Mouse (Mus musculus): ENCODE results near the gene Birc2. TPM values are rescaled to one million over a fixed set of nuclear protein-coding genes. Genes with fewer than 3 reads are reported as not detected.

Birc2 gene
- polyA plus RNA-seq, 1 experiment from 2014 or later: 42.8 TPM

GRCm38 (mm10) chr9:7797542-7797941 is 39.3 kb downstream of the Birc2 start:
- Histone ChIP-seq H3K4me2 (ENCODE audit: low read depth, severe bottlenecking) (no peak overlapping the region), H3K9ac (ENCODE audit: low read length) (no peak overlapping the region), H3K27ac (replicated peaks; ENCODE audit: low read depth, low read length) (no peak overlapping the region), H3K27me3 (ENCODE audit: control insufficient read depth, insufficient read depth, low read length) (no peaks in the 10 kb centered on the region), H3K36me3 (ENCODE audit: control insufficient read depth, insufficient read depth, low read length) (no peaks in the 10 kb centered on the region), H3K4me3 (ENCODE audit: low read depth, low read length) (no peak overlapping the region), H3K4me1 (ENCODE audit: control insufficient read depth, insufficient read depth, low read length) (no peaks in the 10 kb centered on the region), H3K9me3 (ENCODE audit: control insufficient read depth, low read length) (no peaks in the 10 kb centered on the region)
- no peak for ATAC-seq (ENCODE audit: insufficient number of reproducible peaks, low FRiP score, low TSS enrichment, low read depth)
- 91% methylated on average over 2 of the region's 2 CpGs for WGBS
- DNase-seq (ENCODE audit: low spot score): no peak

- 87% methylated on average over 6 of the region's 6 CpGs for WGBS
- ATAC-seq (ENCODE audit: insufficient number of reproducible peaks, low FRiP score, low TSS enrichment, low read depth): no peak
- no peaks in the 10 kb centered on the region for H3K27me3 ChIP-seq (ENCODE audit: control insufficient read depth, insufficient read depth, low read length)
- no peaks in the 10 kb centered on the region for H3K9me3 ChIP-seq (ENCODE audit: control insufficient read depth, low read length)
- no peak overlapping the region for H3K4me3 ChIP-seq (ENCODE audit: low read depth, low read length)
- H3K36me3 ChIP-seq (ENCODE audit: control insufficient read depth, insufficient read depth, low read length): peaks cover 2% of the 10 kb centered on the region; the same call in 1 of the 2 replicates
- no peaks in the 10 kb centered on the region for H3K4me1 ChIP-seq (ENCODE audit: control insufficient read depth, insufficient read depth, low read length)
- H3K4me2 ChIP-seq (ENCODE audit: low read depth, severe bottlenecking): no peak overlapping the region
- H3K9ac ChIP-seq (ENCODE audit: low read length): no peak overlapping the region
- no peak for DNase-seq (ENCODE audit: low spot score)
- H3K27ac ChIP-seq (replicated peaks; ENCODE audit: low read depth, low read length): no peak overlapping the region
Measured at GRCm38 (mm10) chr9:7796129-7796864, 40.6 kb downstream of the Birc2 start.

DNA sequence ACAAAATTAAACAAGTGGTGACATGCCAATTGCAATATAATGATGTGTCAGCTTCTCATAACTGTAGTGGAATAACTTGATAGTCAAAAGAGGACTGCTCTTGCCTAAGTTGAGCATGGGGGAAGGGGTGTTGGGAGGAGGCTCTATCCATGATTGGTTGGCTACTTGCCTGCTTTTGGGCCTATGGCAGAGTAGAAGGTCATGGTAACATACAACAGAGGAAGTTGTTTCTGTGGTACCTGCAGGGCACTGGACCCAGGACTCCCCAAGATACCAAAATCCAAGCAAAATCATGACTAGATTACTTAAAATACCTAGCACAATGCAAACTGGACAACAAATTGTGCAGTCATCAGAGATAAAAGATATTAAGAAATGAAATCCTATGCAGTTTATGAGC is 41.3 kb downstream of the Birc2 start:
- Histone ChIP-seq H3K4me2 (ENCODE audit: low read depth, severe bottlenecking) (no peak overlapping the region), H3K4me3 (ENCODE audit: low read depth, low read length) (no peak overlapping the region), H3K36me3 (ENCODE audit: control insufficient read depth, insufficient read depth, low read length) (peaks cover 2% of the 10 kb centered on the region; the same call in 1 of the 2 replicates), H3K9me3 (ENCODE audit: control insufficient read depth, low read length) (no peaks in the 10 kb centered on the region), H3K27me3 (ENCODE audit: control insufficient read depth, insufficient read depth, low read length) (no peaks in the 10 kb centered on the region), H3K27ac (replicated peaks; ENCODE audit: low read depth, low read length) (no peak overlapping the region), H3K4me1 (ENCODE audit: control insufficient read depth, insufficient read depth, low read length) (no peaks in the 10 kb centered on the region), H3K9ac (ENCODE audit: low read length) (no peak overlapping the region)
- ATAC-seq (ENCODE audit: insufficient number of reproducible peaks, low FRiP score, low TSS enrichment, low read depth) (no peak), DNase-seq (ENCODE audit: low spot score) (no peak)

DNA sequence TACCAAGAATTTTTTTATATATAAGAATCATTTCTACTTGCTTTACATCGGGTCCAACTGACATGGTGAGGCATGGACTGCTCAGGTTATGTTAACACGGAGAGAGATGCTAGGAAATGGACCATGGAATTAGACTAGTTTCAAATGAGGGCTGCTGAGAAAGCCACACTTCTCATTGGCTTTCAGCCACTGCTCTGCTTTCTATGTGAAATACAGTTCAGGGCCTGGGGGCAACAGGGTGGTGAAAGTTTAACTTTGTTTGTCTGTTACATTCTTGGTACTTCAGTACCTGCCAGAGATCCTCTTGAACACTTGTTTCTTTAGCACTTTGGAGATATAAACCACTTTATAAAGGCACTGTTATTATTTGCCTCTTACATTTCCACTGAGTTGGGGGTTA is 43.3 kb downstream of the Birc2 start:
- 95% methylated on average over 2 of the region's 2 CpGs for WGBS
- no peak overlapping the region for H3K27ac ChIP-seq (replicated peaks; ENCODE audit: low read depth, low read length)
- ATAC-seq (ENCODE audit: insufficient number of reproducible peaks, low FRiP score, low TSS enrichment, low read depth) (no peak), DNase-seq (ENCODE audit: low spot score) (no peak)
- H3K27me3 ChIP-seq (ENCODE audit: control insufficient read depth, insufficient read depth, low read length): no peaks in the 10 kb centered on the region
- H3K4me2 ChIP-seq (ENCODE audit: low read depth, severe bottlenecking): no peak overlapping the region
- H3K36me3 ChIP-seq (ENCODE audit: control insufficient read depth, insufficient read depth, low read length): peaks cover 2% of the 10 kb centered on the region; the same call in 1 of the 2 replicates
- H3K9ac ChIP-seq (ENCODE audit: low read length): no peak overlapping the region
- H3K4me3 ChIP-seq (ENCODE audit: low read depth, low read length): no peak overlapping the region
- no peaks in the 10 kb centered on the region for H3K4me1 ChIP-seq (ENCODE audit: control insufficient read depth, insufficient read depth, low read length)
- no peaks in the 10 kb centered on the region for H3K9me3 ChIP-seq (ENCODE audit: control insufficient read depth, low read length)

GRCm38 (mm10) chr9:7790580-7791084 is 46.2 kb downstream of the Birc2 start:
- no peaks in the 10 kb centered on the region for H3K27me3 ChIP-seq (ENCODE audit: control insufficient read depth, insufficient read depth, low read length)
- no peak overlapping the region for H3K9ac ChIP-seq (ENCODE audit: low read length)
- ATAC-seq (ENCODE audit: insufficient number of reproducible peaks, low FRiP score, low TSS enrichment, low read depth) (no peak), DNase-seq (ENCODE audit: low spot score) (no peak)
- no peak overlapping the region for H3K4me2 ChIP-seq (ENCODE audit: low read depth, severe bottlenecking)
- no peaks in the 10 kb centered on the region for H3K4me1 ChIP-seq (ENCODE audit: control insufficient read depth, insufficient read depth, low read length)
- no peak overlapping the region for H3K4me3 ChIP-seq (ENCODE audit: low read depth, low read length)
- H3K36me3 ChIP-seq (ENCODE audit: control insufficient read depth, insufficient read depth, low read length): peaks cover 2% of the 10 kb centered on the region; the same call in 1 of the 2 replicates
- H3K27ac ChIP-seq (replicated peaks; ENCODE audit: low read depth, low read length): no peak overlapping the region
- 94% methylated on average over 11 of the region's 11 CpGs for WGBS
- H3K9me3 ChIP-seq (ENCODE audit: control insufficient read depth, low read length): no peaks in the 10 kb centered on the region

DNA sequence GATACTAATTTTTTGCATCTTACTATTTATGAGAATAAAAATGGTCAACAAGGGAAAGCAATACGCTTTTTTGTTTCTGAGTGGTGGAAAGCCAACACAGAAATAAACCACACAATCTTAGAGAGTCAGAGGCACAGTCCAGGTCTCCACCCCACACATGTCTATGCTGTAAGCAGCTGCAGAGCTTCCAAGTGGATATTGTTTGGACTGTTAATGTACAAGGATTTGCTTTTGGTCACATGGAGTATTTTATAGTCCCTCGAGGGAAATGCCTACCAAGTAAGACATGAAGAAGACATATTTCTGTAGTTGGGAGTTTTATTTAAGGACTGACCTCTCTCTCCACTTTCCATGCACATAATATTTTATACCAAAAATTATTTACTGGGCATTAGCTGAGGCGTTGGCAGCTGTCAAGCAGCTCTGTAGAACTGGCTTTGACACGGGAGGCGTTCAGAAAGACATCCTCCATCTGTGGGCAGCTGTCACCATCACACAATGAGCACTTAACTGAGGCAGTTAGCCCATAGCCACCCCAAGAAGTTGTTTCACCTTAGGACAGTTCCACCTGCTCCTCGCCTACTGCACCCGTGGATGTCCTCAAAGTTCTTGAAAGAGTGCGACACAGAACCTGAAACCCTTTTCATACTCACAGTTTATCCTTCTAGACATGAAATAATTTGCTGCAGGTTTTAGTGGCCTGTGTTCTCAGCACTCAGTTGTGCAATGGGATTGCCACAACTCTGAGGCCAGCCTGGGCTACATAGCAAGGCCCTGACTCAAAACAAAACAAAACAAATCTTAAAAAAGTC is 46.9 kb downstream of the Birc2 start:
- Histone ChIP-seq H3K9me3 (ENCODE audit: control insufficient read depth, low read length) (no peaks in the 10 kb centered on the region), H3K4me3 (ENCODE audit: low read depth, low read length) (no peak overlapping the region), H3K4me2 (ENCODE audit: low read depth, severe bottlenecking) (no peak overlapping the region), H3K36me3 (ENCODE audit: control insufficient read depth, insufficient read depth, low read length) (peaks cover 2% of the 10 kb centered on the region; the same call in 1 of the 2 replicates), H3K27me3 (ENCODE audit: control insufficient read depth, insufficient read depth, low read length) (no peaks in the 10 kb centered on the region), H3K27ac (replicated peaks; ENCODE audit: low read depth, low read length) (no peak overlapping the region), H3K9ac (ENCODE audit: low read length) (no peak overlapping the region), H3K4me1 (ENCODE audit: control insufficient read depth, insufficient read depth, low read length) (no peaks in the 10 kb centered on the region)
- ATAC-seq (ENCODE audit: insufficient number of reproducible peaks, low FRiP score, low TSS enrichment, low read depth) (no peak), DNase-seq (ENCODE audit: low spot score) (no peak)
- 89% methylated on average over 8 of the region's 8 CpGs for WGBS

DNA sequence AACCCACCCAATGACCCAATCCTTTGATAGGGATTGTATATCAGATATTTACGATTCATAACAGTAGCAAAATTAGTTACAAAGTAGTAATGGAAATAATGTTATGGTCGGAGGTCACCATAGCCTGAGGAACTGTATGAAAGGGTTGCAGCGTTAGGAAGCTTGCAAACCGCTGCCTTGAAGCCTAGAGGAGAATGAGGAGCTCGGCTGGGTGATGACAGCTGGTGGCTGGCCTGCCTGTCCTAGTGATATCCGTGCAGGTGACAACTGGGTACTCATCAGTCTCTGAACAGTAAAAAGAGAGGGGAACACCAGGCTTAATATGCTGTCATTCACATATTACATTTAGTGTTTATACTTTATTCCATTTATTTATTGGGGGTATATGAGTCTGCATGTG is 48.5 kb downstream of the Birc2 start:
- no peak for DNase-seq (ENCODE audit: low spot score)
- 91% methylated on average over 6 of the region's 6 CpGs for WGBS
- H3K27me3 ChIP-seq (ENCODE audit: control insufficient read depth, insufficient read depth, low read length): no peaks in the 10 kb centered on the region

DNA sequence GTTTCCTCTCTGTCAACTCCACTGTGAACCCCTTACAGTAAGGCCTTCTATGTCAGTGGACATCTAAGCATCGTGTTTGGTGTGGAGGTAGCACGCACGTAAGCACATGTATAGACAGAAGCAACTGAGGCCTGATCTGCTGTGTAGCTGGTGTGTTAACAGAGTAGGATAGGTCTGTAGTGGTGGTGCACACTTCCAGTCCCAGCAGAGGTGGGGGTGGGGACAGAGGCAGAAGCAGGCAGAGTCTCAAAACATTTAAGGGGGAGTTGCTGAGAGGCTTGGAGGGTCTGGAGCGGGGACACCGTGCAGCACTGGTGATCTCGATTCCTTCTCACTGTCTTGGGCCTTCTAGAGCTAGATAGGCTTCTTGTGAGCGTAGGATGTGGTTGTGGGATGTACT is 50.8 kb downstream of the Birc2 start:
- DNase-seq (ENCODE audit: low spot score): no peak
- Histone ChIP-seq H3K9me3 (ENCODE audit: control insufficient read depth, low read length) (no peaks in the 10 kb centered on the region), H3K27ac (replicated peaks; ENCODE audit: low read depth, low read length) (no peak overlapping the region; the same call in 1 of the 2 replicates), H3K36me3 (ENCODE audit: control insufficient read depth, insufficient read depth, low read length) (0 out of 2 replicates have a peak, but pooled peaks cover 1% of the 10 kb centered on the region), H3K9ac (ENCODE audit: low read length) (no peak overlapping the region), H3K27me3 (ENCODE audit: control insufficient read depth, insufficient read depth, low read length) (no peaks in the 10 kb centered on the region), H3K4me2 (ENCODE audit: low read depth, severe bottlenecking) (no peak overlapping the region), H3K4me1 (ENCODE audit: control insufficient read depth, insufficient read depth, low read length) (no peaks in the 10 kb centered on the region), H3K4me3 (ENCODE audit: low read depth, low read length) (no peak overlapping the region)
- WGBS: 96% methylated on average over 7 of the region's 7 CpGs
- no peak for ATAC-seq (ENCODE audit: insufficient number of reproducible peaks, low FRiP score, low TSS enrichment, low read depth)

More for the DNA sequence above, 48.5 kb downstream of the Birc2 start:
- no peak overlapping the region for H3K9ac ChIP-seq (ENCODE audit: low read length)
- ATAC-seq (ENCODE audit: insufficient number of reproducible peaks, low FRiP score, low TSS enrichment, low read depth): no peak
- H3K36me3 ChIP-seq (ENCODE audit: control insufficient read depth, insufficient read depth, low read length): peaks cover 2% of the 10 kb centered on the region; the same call in 1 of the 2 replicates
- H3K4me2 ChIP-seq (ENCODE audit: low read depth, severe bottlenecking): no peak overlapping the region
- H3K27ac ChIP-seq (replicated peaks; ENCODE audit: low read depth, low read length): no peak overlapping the region
- no peak overlapping the region for H3K4me3 ChIP-seq (ENCODE audit: low read depth, low read length)
- H3K9me3 ChIP-seq (ENCODE audit: control insufficient read depth, low read length): no peaks in the 10 kb centered on the region
- no peaks in the 10 kb centered on the region for H3K4me1 ChIP-seq (ENCODE audit: control insufficient read depth, insufficient read depth, low read length)

Measured in limb, embryonic 11.5 days (tissue).